Mouse (Mus musculus): ENCODE results near the gene Col1a1. TPM values are rescaled to one million over a fixed set of nuclear protein-coding genes. Genes with fewer than 3 reads are reported as not detected.

Col1a1 gene
- polyA plus RNA-seq, 1 experiment from 2014 or later = 89.0 TPM

- DNase-seq (ENCODE audit: low spot score) (no peak), ATAC-seq (ENCODE audit: insufficient number of reproducible peaks, low FRiP score, low TSS enrichment, low read depth) (no peak)
- Histone ChIP-seq H3K36me3 (ENCODE audit: control insufficient read depth, insufficient read depth, low read length) (no peaks in the 10 kb centered on the region), H3K27ac (replicated peaks; ENCODE audit: low read depth, low read length) (no peak overlapping the region), H3K9me3 (ENCODE audit: control insufficient read depth, low read length) (no peaks in the 10 kb centered on the region), H3K27me3 (ENCODE audit: control insufficient read depth, insufficient read depth, low read length) (no peaks in the 10 kb centered on the region), H3K9ac (ENCODE audit: low read length) (no peak overlapping the region), H3K4me2 (ENCODE audit: low read depth, severe bottlenecking) (no peak overlapping the region), H3K4me3 (ENCODE audit: low read depth, low read length) (no peak overlapping the region), H3K4me1 (ENCODE audit: control insufficient read depth, insufficient read depth, low read length) (no peaks in the 10 kb centered on the region)
- WGBS = 53% methylated on average over 4 of the region's 4 CpGs
These were observed 37.3 kb downstream of the Col1a1 start for GRCm38 (mm10) chr11:94973313-94973712.

- Histone ChIP-seq H3K36me3 (ENCODE audit: control insufficient read depth, insufficient read depth, low read length) (no peaks in the 10 kb centered on the region), H3K4me3 (ENCODE audit: low read depth, low read length) (no peak overlapping the region), H3K9me3 (ENCODE audit: control insufficient read depth, low read length) (no peaks in the 10 kb centered on the region), H3K27ac (replicated peaks; ENCODE audit: low read depth, low read length) (no peak overlapping the region), H3K4me2 (ENCODE audit: low read depth, severe bottlenecking) (no peak overlapping the region), H3K9ac (ENCODE audit: low read length) (no peak overlapping the region), H3K4me1 (ENCODE audit: control insufficient read depth, insufficient read depth, low read length) (no peaks in the 10 kb centered on the region), H3K27me3 (ENCODE audit: control insufficient read depth, insufficient read depth, low read length) (no peaks in the 10 kb centered on the region)
- no peak for ATAC-seq (ENCODE audit: insufficient number of reproducible peaks, low FRiP score, low TSS enrichment, low read depth)
- 92% methylated on average over 2 of the region's 2 CpGs for WGBS
- no peak for DNase-seq (ENCODE audit: low spot score)
These were observed 38.9 kb downstream of the Col1a1 start for GRCm38 (mm10) chr11:94974951-94975350.

- no peaks in the 10 kb centered on the region for H3K27me3 ChIP-seq (ENCODE audit: control insufficient read depth, insufficient read depth, low read length)
- no peak within 1 kb of the TSS for H3K4me2 ChIP-seq (ENCODE audit: low read depth, severe bottlenecking)
- ATAC-seq (ENCODE audit: insufficient number of reproducible peaks, low FRiP score, low TSS enrichment, low read depth) = no peak
- no peak within 1 kb of the TSS for H3K27ac ChIP-seq (replicated peaks; ENCODE audit: low read depth, low read length)
- H3K4me1 ChIP-seq (ENCODE audit: control insufficient read depth, insufficient read depth, low read length) = no peaks in the 10 kb centered on the region
- H3K4me3 ChIP-seq (ENCODE audit: low read depth, low read length) = no peak within 1 kb of the TSS
- H3K36me3 ChIP-seq (ENCODE audit: control insufficient read depth, insufficient read depth, low read length) = no peaks in the 10 kb centered on the region
- H3K9ac ChIP-seq (ENCODE audit: low read length) = no peak within 1 kb of the TSS
- DNase-seq (ENCODE audit: low spot score) = no peak
- 70% methylated on average over 5 of the region's 5 CpGs for WGBS
- no peaks in the 10 kb centered on the region for H3K9me3 ChIP-seq (ENCODE audit: control insufficient read depth, low read length)
These were observed 40.2 kb downstream of the Col1a1 start, which contains the start of gene Sgca for GRCm38 (mm10) chr11:94976199-94976598. Sgca (minus strand) TSS chr11:94976327.

GRCm38 (mm10) chr11:94978178-94978915, 42.3 kb downstream of the Col1a1 start:
- no peaks in the 10 kb centered on the region for H3K9me3 ChIP-seq (ENCODE audit: control insufficient read depth, low read length)
- H3K36me3 ChIP-seq (ENCODE audit: control insufficient read depth, insufficient read depth, low read length) = no peaks in the 10 kb centered on the region
- 52% methylated on average over 9 of the region's 9 CpGs for WGBS
- peak overlapping the region; percentile 52; the same call in 1 of the 2 replicates for H3K9ac ChIP-seq (ENCODE audit: low read length)
- no peaks in the 10 kb centered on the region for H3K4me1 ChIP-seq (ENCODE audit: control insufficient read depth, insufficient read depth, low read length)
- H3K27ac ChIP-seq (replicated peaks; ENCODE audit: low read depth, low read length) = no peak overlapping the region
- H3K27me3 ChIP-seq (ENCODE audit: control insufficient read depth, insufficient read depth, low read length) = no peaks in the 10 kb centered on the region
- ATAC-seq (ENCODE audit: insufficient number of reproducible peaks, low FRiP score, low TSS enrichment, low read depth) (peak; percentile 9; the same call in 1 of the 2 replicates), DNase-seq (ENCODE audit: low spot score) (no peak)
- no peak overlapping the region for H3K4me3 ChIP-seq (ENCODE audit: low read depth, low read length)
- peak overlapping the region; percentile 37; the same call in 1 of the 2 replicates for H3K4me2 ChIP-seq (ENCODE audit: low read depth, severe bottlenecking)

GRCm38 (mm10) chr11:94978947-94979346, 42.9 kb downstream of the Col1a1 start:
- Histone ChIP-seq H3K4me1 (ENCODE audit: control insufficient read depth, insufficient read depth, low read length) (no peaks in the 10 kb centered on the region), H3K9me3 (ENCODE audit: control insufficient read depth, low read length) (no peaks in the 10 kb centered on the region), H3K36me3 (ENCODE audit: control insufficient read depth, insufficient read depth, low read length) (no peaks in the 10 kb centered on the region), H3K4me2 (ENCODE audit: low read depth, severe bottlenecking) (peak overlapping the region; percentile 37; the same call in 1 of the 2 replicates), H3K4me3 (ENCODE audit: low read depth, low read length) (no peak overlapping the region), H3K9ac (ENCODE audit: low read length) (peak overlapping the region; percentile 52; the same call in 1 of the 2 replicates), H3K27ac (replicated peaks; ENCODE audit: low read depth, low read length) (no peak overlapping the region), H3K27me3 (ENCODE audit: control insufficient read depth, insufficient read depth, low read length) (no peaks in the 10 kb centered on the region)
- DNase-seq (ENCODE audit: low spot score) (peak; percentile 98), ATAC-seq (ENCODE audit: insufficient number of reproducible peaks, low FRiP score, low TSS enrichment, low read depth) (peak; percentile 90)
- WGBS = under 1% methylated on average over 20 of the region's 20 CpGs

GRCm38 (mm10) chr11:94979462-94980179, 43.6 kb downstream of the Col1a1 start:
- 81% methylated on average over 11 of the region's 11 CpGs for WGBS
- Histone ChIP-seq H3K36me3 (ENCODE audit: control insufficient read depth, insufficient read depth, low read length) (no peaks in the 10 kb centered on the region), H3K9me3 (ENCODE audit: control insufficient read depth, low read length) (no peaks in the 10 kb centered on the region), H3K9ac (ENCODE audit: low read length) (no peak overlapping the region), H3K27me3 (ENCODE audit: control insufficient read depth, insufficient read depth, low read length) (no peaks in the 10 kb centered on the region), H3K4me1 (ENCODE audit: control insufficient read depth, insufficient read depth, low read length) (no peaks in the 10 kb centered on the region), H3K27ac (replicated peaks; ENCODE audit: low read depth, low read length) (0 out of 2 replicates have a peak overlapping the region, but pooled peaks have one; percentile 4), H3K4me2 (ENCODE audit: low read depth, severe bottlenecking) (no peak overlapping the region; the same call in 1 of the 2 replicates), H3K4me3 (ENCODE audit: low read depth, low read length) (no peak overlapping the region)
- peak; percentile 63; the same call in 1 of the 2 replicates for ATAC-seq (ENCODE audit: insufficient number of reproducible peaks, low FRiP score, low TSS enrichment, low read depth)
- DNase-seq (ENCODE audit: low spot score) = no peak

- no peak overlapping the region for H3K27ac ChIP-seq (replicated peaks; ENCODE audit: low read depth, low read length)
These were observed 49.1 kb downstream of the Col1a1 start for GRCm38 (mm10) chr11:94985140-94985539.

GRCm38 (mm10) chr11:94985822-94986221, 49.8 kb downstream of the Col1a1 start:
- no peaks in the 10 kb centered on the region for H3K36me3 ChIP-seq (ENCODE audit: control insufficient read depth, insufficient read depth, low read length)
- WGBS = 79% methylated on average over 5 of the region's 5 CpGs
- ATAC-seq (ENCODE audit: insufficient number of reproducible peaks, low FRiP score, low TSS enrichment, low read depth) = no peak
- no peak overlapping the region for H3K27ac ChIP-seq (replicated peaks; ENCODE audit: low read depth, low read length)
- H3K4me1 ChIP-seq (ENCODE audit: control insufficient read depth, insufficient read depth, low read length) = peaks cover 20% of the 10 kb centered on the region
- no peaks in the 10 kb centered on the region for H3K27me3 ChIP-seq (ENCODE audit: control insufficient read depth, insufficient read depth, low read length)
- DNase-seq (ENCODE audit: low spot score) = no peak
- no peak overlapping the region for H3K4me3 ChIP-seq (ENCODE audit: low read depth, low read length)
- H3K9me3 ChIP-seq (ENCODE audit: control insufficient read depth, low read length) = no peaks in the 10 kb centered on the region
- H3K9ac ChIP-seq (ENCODE audit: low read length) = no peak overlapping the region
- H3K4me2 ChIP-seq (ENCODE audit: low read depth, severe bottlenecking) = no peak overlapping the region

More at GRCm38 (mm10) chr11:94985140-94985539, 49.1 kb downstream of the Col1a1 start:
- Histone ChIP-seq H3K36me3 (ENCODE audit: control insufficient read depth, insufficient read depth, low read length) (no peaks in the 10 kb centered on the region), H3K4me1 (ENCODE audit: control insufficient read depth, insufficient read depth, low read length) (peaks cover 14% of the 10 kb centered on the region), H3K4me3 (ENCODE audit: low read depth, low read length) (no peak overlapping the region), H3K9me3 (ENCODE audit: control insufficient read depth, low read length) (no peaks in the 10 kb centered on the region), H3K4me2 (ENCODE audit: low read depth, severe bottlenecking) (no peak overlapping the region), H3K9ac (ENCODE audit: low read length) (no peak overlapping the region), H3K27me3 (ENCODE audit: control insufficient read depth, insufficient read depth, low read length) (no peaks in the 10 kb centered on the region)
- 49% methylated on average over 1 of the region's 1 CpGs for WGBS
- ATAC-seq (ENCODE audit: insufficient number of reproducible peaks, low FRiP score, low TSS enrichment, low read depth) (no peak), DNase-seq (ENCODE audit: low spot score) (peak; percentile 38)

Measured in limb, embryonic 11.5 days (tissue).